Mouse (Mus musculus) mature B cell (primary cell): Measurements from ENCODE around the gene Tfpt.
"Not testable (repeated sequence)": the region's sequence is repeated elsewhere in the genome, so short reads cannot be mapped to it uniquely, and the experiment has no call there.

Source experiments
- in situ Hi-C: fragments of 300-500 bp; cut with MboI; formaldehyde crosslinking; loops from 2 replicates; pipeline ENCODE4 v1.14.3; 2019

Gene Tfpt

GRCm38 (mm10) chr7:3617242-3617995 lies 12.3 kb downstream of the Tfpt start, which contains the start of gene Ndufa3:
TSS of gene Ndufa3 (plus strand) at chr7:3617373.
- in situ Hi-C loops = loop anchor here (10.0 kb wide), 1 partner anchor 57 kb away; the partner anchor contains the start of gene Tmc4

GRCm38 (mm10) chr7:3616389-3617241 lies 13.1 kb downstream of the Tfpt start:
- in situ Hi-C loops = loop anchor here (10.0 kb wide), 1 partner anchor 58 kb away; the partner anchor contains the start of gene Tmc4

GRCm38 (mm10) chr7:3616057-3616388 lies 13.7 kb downstream of the Tfpt start, which contains the start of gene Oscar:
TSS of gene Oscar (minus strand) at chr7:3616157.
- in situ Hi-C loops = loop anchor here (10.0 kb wide), 1 partner anchor 59 kb away; the partner anchor contains the start of gene Tmc4

- in situ Hi-C loops = loop anchor here (10.0 kb wide), 1 partner anchor 61 kb away; the partner anchor contains the start of gene Tmc4
Observed at GRCm38 (mm10) chr7:3614021-3614420, 15.7 kb downstream of the Tfpt start.

GRCm38 (mm10) chr7:3611006-3611405 lies 18.7 kb downstream of the Tfpt start:
- in situ Hi-C loops = loop anchor here (10.0 kb wide), 1 partner anchor 64 kb away; the partner anchor contains the start of gene Tmc4

GRCm38 (mm10) chr7:3610437-3610836 lies 19.3 kb downstream of the Tfpt start:
- in situ Hi-C loops = loop anchor here (10.0 kb wide), 1 partner anchor 64 kb away; the partner anchor contains the start of gene Tmc4

GRCm38 (mm10) chr7:3609082-3609481 lies 20.6 kb downstream of the Tfpt start:
- in situ Hi-C loops = no loop called here

- in situ Hi-C loops = no loop called here
Observed at GRCm38 (mm10) chr7:3608668-3609067, 21.1 kb downstream of the Tfpt start.

- in situ Hi-C loops = no loop called here
Observed at GRCm38 (mm10) chr7:3607391-3607790, 22.3 kb downstream of the Tfpt start.

GRCm38 (mm10) chr7:3606798-3607197 lies 22.9 kb downstream of the Tfpt start:
- in situ Hi-C loops = no loop called here

- in situ Hi-C loops = no loop called here
Observed at GRCm38 (mm10) chr7:3601119-3601518, 28.6 kb downstream of the Tfpt start.

- in situ Hi-C loops = not testable (repeated sequence)
Observed at GRCm38 (mm10) chr7:3597755-3598154, 32.0 kb downstream of the Tfpt start.

GRCm38 (mm10) chr7:3595146-3595545 lies 34.6 kb downstream of the Tfpt start:
- in situ Hi-C loops = no loop called here

- in situ Hi-C loops = no loop called here
Observed at GRCm38 (mm10) chr7:3594686-3595085, 35.0 kb downstream of the Tfpt start.

GRCm38 (mm10) chr7:3593855-3594254 lies 35.9 kb downstream of the Tfpt start:
- in situ Hi-C loops = no loop called here

- in situ Hi-C loops = no loop called here
Observed at GRCm38 (mm10) chr7:3591534-3591933, 38.2 kb downstream of the Tfpt start.

- in situ Hi-C loops = no loop called here
Observed at GRCm38 (mm10) chr7:3590550-3590949, 39.2 kb downstream of the Tfpt start.

- in situ Hi-C loops = no loop called here
Observed at GRCm38 (mm10) chr7:3587292-3587691, 42.4 kb downstream of the Tfpt start.

- in situ Hi-C loops = no loop called here
Observed at GRCm38 (mm10) chr7:3586255-3586654, 43.5 kb downstream of the Tfpt start.

GRCm38 (mm10) chr7:3585763-3586162 lies 44.0 kb downstream of the Tfpt start:
- in situ Hi-C loops = no loop called here

- in situ Hi-C loops = no loop called here
Observed at GRCm38 (mm10) chr7:3580029-3580428, 49.7 kb downstream of the Tfpt start.

- in situ Hi-C loops = no loop called here
Observed at GRCm38 (mm10) chr7:3578952-3579546, 50.7 kb downstream of the Tfpt start.
